Mouse (Mus musculus) heart, postnatal 0 days (tissue): ENCODE data around the gene Vcl.

Source experiments
- CTCF ChIP-seq: IDR thresholded peaks from 2 replicates; pipeline ENCODE4 v1.5.1; 2016; ENCODE audit warnings: antibody characterized with exemption, control low read depth, low read depth
- EP300 ChIP-seq: IDR thresholded peaks from 2 replicates; pipeline ENCODE4 v1.6.1; 2016; ENCODE audit warnings: antibody characterized with exemption, low read depth

- TF ChIP-seq EP300 = no peak
- no peak for TF ChIP-seq CTCF
Measured at GRCm38 (mm10) chr14:20958971-20959370, 29.8 kb downstream of the Vcl start.
